Mouse (Mus musculus) v-Abl transformed pro-B cells (cell line): ENCODE results near the gene Armcx2.
"Not testable (repeated sequence)": the region's sequence is repeated elsewhere in the genome, so short reads cannot be mapped to it uniquely, and the experiment has no call there.

ENCODE experiments used
- in situ Hi-C, 2 experiments: fragments of 400-800 bp; cut with MboI; formaldehyde crosslinking; loops; one replicate each; pipeline ENCODE4 v1.15.1; 2025; ENCODE audit not compliant: unreplicated experiment in 2 of 2

The Armcx2 gene

GRCm38 (mm10) chrX:134808755-134809224 is at the start of gene Armcx2:
Gene Armcx2, minus strand, starts transcription at chrX:134809221.
- in situ Hi-C loops = no loop called here

GRCm38 (mm10) chrX:134849662-134850061 is 40.6 kb upstream of the Armcx2 start:
- in situ Hi-C loops = no loop called here

GRCm38 (mm10) chrX:134844424-134844823 is 35.4 kb upstream of the Armcx2 start:
- in situ Hi-C loops = no loop called here

GRCm38 (mm10) chrX:134830508-134830907 is 21.5 kb upstream of the Armcx2 start:
- in situ Hi-C loops = no loop called here

- in situ Hi-C loops = no loop called here
These were observed 927 bp downstream of the Armcx2 start for GRCm38 (mm10) chrX:134807833-134808754.

- in situ Hi-C loops = no loop called here
These were observed 21.3 kb downstream of the Armcx2 start for GRCm38 (mm10) chrX:134787728-134788127.

- in situ Hi-C loops = not testable (repeated sequence)
These were observed 45.4 kb downstream of the Armcx2 start for GRCm38 (mm10) chrX:134763428-134764198.

GRCm38 (mm10) chrX:134757293-134757995 is 51.6 kb downstream of the Armcx2 start:
- in situ Hi-C loops = no loop called here

- in situ Hi-C loops = no loop called here
These were observed 52.4 kb downstream of the Armcx2 start, which contains the start of gene Armcx3 for GRCm38 (mm10) chrX:134756434-134757292. Gene Armcx3, plus strand, starts transcription at chrX:134756595.
